Mouse (Mus musculus): ENCODE results near the gene Coro7.
"Not testable (repeated sequence)": the region's sequence is repeated elsewhere in the genome, so short reads cannot be mapped to it uniquely, and the experiment has no call there.

Coro7 gene

DNA sequence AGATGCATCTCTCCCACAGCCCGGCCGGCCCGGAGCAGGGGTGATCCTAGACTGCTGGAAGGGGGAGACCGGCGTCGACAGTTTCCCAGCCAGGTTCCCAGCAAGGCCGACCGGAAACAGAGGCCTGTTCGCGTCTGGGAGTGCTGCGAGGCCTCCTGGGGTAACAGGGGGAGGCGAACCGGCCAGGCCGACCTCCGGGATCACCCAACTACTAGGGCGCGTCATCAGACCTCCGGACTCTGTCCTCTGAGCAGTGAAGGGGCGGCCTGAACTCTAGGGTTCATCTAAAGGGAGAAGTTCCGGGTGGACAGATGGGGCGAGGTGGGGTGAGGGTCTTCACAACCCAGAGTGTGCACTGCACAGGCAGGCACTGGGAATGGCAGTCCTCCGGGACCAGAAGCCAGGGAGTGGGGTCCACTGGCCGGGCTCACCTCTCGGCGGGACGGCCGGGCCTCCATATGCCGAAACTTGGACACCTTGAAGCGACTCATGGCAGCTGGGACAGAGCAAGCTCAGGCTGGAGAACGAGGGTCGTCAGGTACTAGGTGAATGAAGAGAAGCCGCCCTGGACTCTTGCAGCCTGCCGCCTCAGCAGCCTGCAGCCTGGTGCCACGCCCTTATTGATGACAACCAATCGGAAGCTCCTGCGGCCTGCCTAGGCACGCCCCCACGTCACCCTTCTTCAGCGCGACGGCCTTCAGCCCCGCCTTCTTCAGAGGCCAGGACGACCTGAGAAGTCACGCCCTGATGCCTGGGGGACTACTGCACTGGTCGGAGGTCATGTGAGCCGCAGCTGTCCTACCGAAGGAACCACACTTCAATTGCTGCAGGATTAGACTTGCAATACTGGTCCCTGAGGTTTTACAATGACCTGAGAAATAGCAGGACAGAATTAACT, at the start of gene Coro7:
Gene Coro7, minus strand, starts transcription at position 657 of the 898 bp plus-strand sequence.
- peak; percentile 81 for DNase-seq (ENCODE audit: low read depth, low spot score)

DNA sequence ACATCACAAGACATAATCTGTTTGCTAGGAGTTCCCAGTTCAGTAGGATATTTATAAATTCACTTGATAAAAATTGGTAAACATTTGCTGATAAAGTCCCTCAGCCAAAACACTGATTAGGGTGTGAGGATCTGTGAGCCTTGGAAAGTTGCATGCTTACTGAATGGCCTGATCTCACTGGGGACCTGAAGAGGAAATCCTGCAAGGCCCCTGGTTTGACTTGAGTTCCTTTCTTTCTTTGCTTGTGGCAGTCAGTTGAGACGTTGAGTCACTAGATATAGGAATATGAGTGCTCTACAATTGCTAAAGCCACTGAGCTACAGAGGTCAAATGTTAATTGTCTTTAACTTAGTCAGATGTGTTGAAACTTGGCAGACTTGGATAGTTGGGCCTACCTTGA, 48.4 kb upstream of the Coro7 start:
- no peak for DNase-seq (ENCODE audit: low read depth, low spot score)

DNA sequence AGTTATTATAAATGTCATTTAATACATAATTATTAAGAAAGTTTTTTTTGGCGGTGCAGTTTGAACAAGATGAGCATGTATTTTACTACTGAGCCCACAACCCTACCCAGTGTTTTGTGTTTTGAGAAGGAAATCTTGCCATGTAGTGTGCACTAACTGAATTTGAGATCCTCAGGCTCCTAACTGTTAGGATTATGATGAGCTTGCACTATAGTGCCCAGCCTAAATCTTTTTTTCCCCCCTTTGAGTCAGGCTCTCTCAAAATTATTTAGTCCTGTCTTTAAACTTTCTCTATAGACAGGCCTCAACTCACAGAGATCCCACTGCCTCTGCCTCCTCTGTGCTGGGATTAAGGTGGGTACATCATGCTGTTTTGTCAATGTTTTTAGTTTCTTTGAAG, 47.9 kb upstream of the Coro7 start:
- no peak for DNase-seq (ENCODE audit: low read depth, low spot score)

DNA sequence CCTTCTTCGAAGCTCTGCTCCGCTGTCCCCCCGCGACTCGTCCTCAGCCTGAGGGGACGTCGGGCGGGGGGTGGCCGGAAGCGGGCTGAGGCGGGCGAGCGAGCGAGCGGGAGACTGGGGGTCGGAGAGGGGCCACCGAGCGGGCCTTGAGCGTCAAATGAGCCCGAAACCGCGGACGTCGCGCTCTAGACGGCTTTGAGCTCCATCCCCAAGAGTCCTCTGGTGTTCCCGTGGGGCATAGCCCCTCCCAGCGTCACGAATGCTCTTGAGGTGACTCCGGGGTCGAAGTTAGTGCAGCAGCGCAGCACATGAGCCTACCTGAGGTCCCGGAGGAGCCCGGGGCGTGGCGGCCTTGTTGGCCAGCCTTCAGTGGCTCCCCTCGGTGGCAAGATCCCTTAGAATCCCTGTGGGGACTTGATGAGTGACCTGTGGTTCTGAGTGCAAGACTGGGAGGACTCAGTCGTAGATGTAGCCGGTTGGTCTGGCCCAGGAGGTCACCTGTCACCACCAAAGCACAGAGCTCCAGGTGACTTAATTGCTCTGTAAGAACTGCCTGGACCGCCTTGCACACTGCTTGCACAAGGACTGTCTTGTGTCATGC, 47.1 kb upstream of the Coro7 start:
- DNase-seq (ENCODE audit: low read depth, low spot score) = peak; percentile 18

DNA sequence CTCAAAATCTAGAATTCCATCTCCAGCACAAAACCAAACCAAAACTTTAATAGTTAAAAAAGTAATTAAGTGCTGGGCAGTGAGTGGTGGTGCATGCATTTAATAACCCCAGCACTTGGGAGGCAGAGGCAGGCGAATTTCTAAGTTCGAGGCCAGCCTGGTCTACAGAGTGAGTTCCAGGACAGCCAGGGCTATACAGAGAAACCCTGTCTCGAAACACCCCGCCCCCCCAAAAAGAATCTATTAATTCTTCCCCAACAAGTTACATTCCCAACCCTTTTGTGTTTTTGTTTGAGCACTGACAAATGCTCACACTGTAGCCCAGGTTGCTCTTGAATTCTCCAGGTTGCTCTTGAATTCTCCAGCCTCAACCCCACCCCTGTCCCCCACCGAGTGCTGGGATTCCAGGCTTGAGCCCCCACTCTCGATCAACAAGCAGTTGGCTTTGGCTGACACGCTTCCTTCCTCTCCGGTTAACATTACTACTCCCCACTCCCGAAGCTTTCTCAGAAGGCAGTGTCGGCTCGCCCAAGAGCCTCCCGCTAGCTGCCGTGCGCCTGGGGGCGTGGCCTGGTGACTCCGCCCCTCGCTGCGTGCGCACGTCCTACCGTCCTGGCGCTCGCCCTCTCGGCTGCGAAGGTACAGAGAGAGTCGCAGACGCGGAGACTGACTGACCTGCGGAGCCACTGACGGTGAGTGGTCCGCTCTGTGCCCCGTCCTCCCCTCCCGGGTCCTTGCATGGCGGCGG, 46.4 kb upstream of the Coro7 start, which contains the start of gene Hmox2:
Gene Hmox2, plus strand, starts transcription at position 582 of the 748 bp plus-strand sequence.
- peak; percentile 80 for DNase-seq (ENCODE audit: low read depth, low spot score)

DNA sequence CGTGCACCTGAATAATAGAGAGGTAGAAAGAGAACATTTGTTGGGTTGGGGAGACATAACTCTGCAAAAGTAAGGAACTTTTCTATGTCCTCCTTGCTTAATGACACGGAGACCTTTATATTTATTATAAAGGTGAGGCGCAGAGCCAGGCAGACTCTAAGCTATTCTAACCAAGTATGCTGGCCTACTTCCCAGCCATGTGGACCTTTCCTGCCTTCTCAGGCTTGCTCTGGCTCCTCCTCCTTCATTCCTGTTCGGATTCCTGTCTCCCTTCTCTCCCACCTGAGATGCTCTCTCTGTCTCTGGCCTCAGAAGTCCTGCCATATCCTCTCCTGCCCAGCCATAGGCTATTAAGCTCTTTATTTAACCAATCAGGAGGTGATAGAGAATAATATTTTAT, 45.7 kb upstream of the Coro7 start:
- no peak for DNase-seq (ENCODE audit: low read depth, low spot score)

DNA sequence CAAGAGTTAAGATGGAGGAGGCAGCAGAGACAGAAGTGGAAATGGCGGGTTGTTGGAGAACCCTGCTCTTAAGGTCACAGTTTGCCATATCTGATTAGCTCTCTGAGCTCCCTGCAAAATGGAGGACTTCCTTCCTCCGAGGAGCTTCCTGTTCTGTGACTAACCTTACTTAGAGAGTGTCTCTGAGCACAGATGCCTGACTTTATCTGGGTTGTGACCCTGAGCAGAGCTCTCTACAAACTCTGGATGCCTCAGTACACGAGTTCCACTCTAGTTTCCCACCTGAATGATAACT, 43.3 kb upstream of the Coro7 start:
- DNase-seq (ENCODE audit: low read depth, low spot score) = no peak

DNA sequence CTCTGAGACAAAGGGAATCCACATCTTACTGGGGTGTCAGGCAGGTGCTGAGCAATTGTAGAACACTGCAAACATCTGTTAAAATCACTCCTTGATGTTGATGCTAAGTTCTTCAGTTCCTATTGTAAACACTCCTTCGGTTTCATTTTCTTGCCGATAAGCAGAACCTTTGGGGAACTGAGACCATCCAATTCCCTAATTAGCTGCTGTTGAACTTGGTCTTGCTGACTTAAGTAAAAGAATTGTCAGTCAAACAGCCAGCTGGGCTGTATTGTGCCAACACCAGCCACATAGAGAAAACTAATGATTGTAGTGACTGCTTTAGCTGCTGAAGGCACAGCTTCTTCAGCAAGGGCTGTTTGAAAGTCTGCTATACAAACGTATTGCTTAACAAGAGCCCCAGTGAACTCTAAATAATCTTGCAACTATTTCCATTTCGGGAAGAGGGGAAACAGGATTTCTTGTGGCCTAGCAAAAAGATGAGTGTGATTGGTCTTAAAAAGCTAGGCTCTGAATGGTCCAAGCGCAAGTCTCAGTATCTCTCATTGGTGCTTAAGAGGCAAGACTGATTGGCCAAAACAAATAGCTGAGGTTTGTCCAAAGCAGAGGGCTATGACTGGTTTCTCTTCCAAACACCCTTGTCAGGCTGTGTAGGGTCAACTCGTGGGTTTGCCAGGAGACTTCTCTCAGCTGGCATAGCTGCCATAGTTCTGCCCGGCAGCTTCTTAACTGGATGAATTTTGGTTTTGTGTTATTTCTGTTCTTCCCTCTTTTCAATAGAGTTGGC, 42.7 kb upstream of the Coro7 start:
- no peak for DNase-seq (ENCODE audit: low read depth, low spot score)

DNA sequence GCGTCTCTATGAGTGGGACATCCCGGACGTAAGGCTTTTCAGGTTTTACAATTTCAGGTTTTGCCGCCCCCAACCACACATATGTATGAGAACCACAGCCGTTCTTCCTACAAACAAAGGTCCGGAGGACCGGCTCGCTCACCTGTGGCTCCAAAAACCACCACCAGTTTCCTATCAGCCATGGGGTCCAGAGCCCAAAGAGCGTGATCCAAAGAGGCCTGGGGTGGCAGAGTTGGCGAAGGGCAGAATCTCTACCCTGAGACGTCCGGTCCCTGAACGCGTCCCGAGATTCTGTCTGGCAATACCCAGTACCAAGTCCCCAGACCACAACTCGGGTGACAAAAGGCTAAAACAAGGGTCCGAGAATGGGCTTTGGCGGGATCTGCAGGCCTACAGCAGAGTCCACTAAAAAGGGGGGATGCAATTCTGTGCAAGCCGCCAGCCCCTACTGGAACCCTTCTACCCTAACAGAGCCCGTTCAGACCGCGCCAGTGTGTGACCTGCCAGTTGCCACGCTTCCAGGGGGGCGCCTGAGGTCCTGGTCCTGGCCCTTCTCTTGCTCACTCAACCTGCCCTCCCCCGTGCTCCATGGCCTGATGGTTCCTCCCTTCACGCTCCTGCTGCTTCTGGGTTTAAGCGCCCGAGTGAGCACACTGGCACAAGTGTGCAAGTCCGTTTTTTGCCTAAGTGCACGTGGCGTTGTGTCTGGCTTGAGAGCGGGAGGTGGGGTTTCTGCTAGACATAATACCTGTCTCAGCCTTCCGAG, 39.4 kb upstream of the Coro7 start, which contains the start of gene Nmral1:
Gene Nmral1, minus strand, starts transcription at position 604 of the 766 bp plus-strand sequence.
- peak; percentile 46 for DNase-seq (ENCODE audit: low read depth, low spot score)

DNA sequence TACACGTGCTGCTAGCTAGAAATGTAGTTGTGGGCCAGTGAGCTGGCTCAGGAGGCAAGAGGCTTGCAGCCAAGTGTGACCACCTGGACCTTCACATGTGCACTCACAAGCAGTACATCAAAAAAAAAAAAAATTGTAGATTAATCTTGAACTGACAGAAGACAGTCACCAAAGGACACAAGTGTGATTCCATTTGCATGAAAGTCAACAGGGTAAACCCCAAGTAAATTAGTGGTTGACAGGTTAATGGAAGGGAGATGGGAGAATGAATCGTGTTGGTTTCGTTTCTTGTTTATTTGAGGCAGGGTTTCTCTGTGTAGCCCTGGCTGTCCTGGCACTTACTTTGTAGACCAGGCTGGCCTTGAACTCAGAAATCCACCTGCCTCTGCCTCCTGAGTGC, 38.3 kb upstream of the Coro7 start:
- no peak for DNase-seq (ENCODE audit: low read depth, low spot score)

DNA sequence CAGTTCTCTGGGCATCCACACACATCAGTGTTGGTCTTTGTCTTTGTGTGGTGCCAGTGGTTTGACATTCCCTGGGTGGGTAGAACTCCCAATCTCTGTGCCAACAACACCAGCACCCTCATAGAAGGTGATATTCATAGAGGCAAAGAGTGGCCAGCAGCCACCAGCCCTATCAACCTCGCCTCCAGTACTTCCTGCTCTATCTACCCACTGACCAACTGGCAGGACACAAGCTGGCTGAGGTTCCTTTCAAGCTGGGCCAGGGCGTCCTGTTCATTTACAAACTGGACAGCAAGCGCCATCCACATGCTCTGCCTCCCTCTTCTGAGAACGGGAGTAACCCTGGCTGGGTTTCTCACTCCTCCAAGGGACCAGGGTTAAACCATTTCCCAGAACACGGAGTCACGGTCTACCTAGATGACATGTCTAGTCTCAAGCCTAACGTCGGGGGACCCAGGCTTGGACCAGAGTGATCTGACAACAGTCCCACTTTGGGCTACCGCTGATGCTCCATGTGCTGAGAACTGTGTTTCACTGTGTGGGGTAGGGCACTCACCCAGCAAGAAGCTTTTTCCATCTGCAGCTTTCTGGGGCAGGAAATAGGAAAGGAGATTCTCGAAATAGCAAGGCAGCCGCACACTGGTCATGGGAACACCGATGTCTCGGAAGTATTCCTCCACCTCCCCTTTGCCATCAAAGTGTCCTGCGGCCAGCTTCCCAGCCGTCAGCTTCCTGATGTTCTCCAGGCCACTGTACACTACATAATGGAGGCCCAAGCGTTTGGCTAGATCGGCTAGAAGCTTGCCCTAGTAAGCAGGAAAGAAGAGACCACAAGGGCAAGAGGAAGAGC, 34.5 kb upstream of the Coro7 start:
- no peak for DNase-seq (ENCODE audit: low read depth, low spot score)

DNA sequence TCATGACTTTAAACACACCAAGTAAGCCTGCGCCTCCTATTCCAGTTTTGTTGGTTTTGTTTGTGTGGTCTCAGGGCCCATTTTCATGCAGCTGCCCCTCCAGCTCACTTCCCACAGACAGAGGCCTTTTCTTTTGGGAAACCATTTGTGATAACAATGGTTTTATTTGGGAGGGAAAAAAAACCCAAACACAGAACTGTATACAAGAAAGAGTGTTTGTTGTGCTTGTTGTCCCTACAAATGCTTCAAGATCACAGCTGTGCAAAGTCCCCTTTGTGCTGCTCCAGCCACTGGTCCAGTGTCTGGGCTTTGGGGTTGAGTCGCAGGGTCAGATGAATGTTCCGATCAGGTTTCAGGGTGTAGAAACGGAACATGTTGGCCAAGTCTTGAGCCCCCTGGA, 31.6 kb upstream of the Coro7 start:
- DNase-seq (ENCODE audit: low read depth, low spot score) = no peak

DNA sequence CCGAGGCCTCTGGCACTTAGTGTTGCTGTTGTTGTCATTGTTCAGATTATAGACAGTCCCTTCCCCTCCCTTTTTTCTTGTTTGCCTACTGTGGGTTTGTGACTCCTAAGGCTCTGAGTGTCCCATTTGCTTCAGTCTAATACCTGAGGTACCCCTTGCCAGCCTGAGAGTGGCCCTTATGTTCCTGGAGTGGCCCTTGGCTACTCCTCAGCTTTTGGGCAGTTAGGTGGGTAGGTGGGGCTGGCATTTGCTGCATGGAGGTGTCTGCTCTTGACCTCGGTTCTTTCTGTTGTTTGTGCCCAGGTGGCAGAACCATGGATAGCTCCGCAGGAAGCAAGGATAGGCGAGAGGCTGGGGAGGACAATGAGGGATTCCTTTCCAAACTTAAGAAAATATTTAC, 26.0 kb upstream of the Coro7 start:
- DNase-seq (ENCODE audit: low read depth, low spot score) = no peak

DNA sequence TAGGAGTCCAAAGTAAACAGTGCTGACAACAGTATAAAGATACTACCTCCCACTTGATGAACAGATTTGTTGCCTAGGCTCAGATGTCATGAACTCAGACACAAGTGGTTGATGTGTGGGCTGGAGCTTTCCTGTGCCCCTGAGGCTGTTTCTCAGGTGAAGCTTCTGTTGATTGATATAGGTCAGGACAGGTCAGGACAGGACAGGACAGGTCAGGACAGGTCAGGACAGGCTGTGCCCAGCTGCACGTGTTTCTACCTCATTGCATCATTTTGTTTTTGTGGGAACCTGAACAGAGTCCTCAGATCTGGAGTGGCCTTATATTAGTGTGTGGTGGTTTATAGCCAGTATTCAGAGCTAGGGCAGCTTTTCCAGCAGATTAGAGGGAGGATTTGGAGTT, 23.1 kb upstream of the Coro7 start:
- no peak for DNase-seq (ENCODE audit: low read depth, low spot score)

DNA sequence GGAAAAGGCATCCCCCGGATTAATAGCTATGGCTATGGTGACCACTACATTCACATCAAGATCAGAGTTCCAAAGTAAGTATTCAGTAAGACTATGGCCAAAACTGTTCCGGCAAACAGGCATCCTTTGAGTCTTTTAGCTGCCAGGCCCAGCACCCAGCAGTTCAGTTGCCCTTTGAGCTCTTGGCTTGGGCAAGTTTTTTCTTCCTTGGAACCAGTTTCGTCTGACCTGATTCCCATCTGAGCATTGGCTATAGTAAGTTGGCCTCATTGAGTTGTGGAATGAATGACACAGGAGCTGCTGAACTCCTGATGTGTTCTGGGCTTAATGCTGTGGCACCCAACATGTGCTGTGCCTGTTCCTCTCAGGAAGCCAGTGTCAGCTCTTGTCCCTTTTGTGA, 21.6 kb upstream of the Coro7 start:
- no peak for DNase-seq (ENCODE audit: low read depth, low spot score)

DNA sequence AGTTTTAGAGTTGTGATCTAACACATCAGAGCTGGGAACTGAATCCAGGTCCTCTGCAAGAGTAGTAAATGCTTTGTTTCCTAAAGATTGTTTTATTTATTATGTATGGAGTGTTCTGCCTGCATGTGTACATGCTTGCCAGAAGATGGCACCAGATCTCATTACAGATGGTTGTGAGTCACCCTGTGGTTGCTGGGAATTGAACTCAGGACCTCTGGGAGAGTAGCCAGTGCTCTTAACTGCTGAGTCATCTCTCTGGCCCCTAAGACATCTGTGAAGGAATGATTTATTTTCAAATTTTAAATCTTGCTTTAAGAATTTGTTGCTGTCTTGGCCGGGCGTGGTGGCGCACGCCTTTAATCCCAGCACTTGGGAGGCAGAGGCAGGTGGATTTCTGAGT, 9.8 kb upstream of the Coro7 start:
- DNase-seq (ENCODE audit: low read depth, low spot score) = not testable (repeated sequence)

DNA sequence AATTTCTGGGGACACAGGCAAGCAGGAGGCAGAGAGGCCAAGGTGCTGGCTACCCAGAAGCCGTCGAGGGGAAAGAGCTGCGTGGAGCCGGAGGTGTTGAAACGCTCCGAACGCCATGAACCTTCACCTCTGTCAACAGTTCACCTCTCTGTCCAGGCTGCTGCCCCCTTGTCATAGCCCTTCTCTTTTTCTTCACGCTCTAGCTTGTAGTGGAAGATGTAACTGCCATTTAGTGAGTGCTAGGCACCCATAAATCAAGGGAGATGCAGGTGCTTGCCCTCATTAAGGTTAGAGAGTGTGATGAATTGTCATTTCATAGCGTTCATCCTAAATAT, 4.8 kb upstream of the Coro7 start:
- no peak for DNase-seq (ENCODE audit: low read depth, low spot score)

DNA sequence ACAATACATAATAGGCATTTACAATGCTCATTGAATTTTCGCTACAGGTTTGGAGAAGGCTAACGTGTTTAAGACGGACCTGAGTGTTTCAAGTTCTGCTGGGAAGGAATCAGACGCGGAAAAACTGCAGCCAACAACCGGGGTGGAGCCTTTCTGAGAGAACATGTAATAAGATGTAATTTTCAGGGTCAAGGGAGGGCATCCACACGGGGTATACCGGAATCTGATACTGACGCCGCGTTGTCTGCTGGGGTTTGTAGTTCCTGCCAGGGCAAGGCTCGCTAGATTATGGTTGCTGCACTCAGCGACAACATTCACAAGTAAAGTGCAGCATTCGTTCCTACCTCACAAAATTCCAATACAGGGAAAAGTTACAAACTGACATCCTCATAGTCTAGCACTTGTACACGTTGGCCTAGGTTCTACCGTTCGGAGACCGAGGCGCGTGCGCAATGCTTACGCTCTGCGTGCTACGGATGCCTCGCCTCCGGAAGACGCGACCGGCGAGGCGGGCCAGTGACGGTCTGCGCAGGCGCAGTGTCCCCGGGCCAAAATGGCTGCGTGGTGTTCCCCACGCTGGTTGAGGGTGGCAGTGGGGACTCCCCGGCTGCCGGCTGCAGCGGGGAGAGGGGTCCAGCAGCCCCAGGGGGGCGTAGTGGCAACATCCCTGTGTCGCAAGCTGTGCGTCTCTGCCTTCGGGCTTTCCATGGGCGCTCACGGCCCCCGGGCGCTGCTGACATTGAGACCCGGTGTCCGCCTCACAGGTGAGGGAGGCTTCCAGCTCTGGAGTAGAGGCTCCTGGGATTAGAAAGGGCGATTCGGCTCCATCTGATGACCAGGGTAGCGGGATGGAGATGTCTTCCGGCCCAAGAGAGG, 4.2 kb upstream of the Coro7 start:
- DNase-seq (ENCODE audit: low read depth, low spot score) = peak; percentile 87

DNA sequence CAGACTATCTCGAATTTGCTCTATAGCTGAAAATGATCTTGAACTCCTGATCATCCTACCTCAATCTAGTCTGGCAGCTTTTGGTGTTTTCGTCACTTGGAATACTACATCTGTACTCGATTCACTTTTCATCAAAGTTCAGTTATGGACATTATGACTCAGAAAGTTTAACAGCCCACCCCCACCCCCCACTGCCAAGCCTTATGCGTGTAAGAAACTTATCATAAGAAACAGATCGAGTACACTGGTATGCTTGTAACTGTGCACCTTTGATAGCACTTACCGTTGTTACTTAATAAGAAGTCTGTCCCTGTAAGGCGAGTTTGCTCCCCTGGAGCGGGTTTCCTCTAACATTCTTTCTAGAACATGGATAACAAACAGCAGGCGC, 3.6 kb upstream of the Coro7 start:
- DNase-seq (ENCODE audit: low read depth, low spot score) = no peak
